Mouse (Mus musculus) kidney, adult 18-20 months (tissue): ENCODE results near the gene Kcnk2.

Experiments used
- DNase-seq: peaks from one replicate; pipeline ENCODE4 v3.0.0; 2021

Gene Kcnk2

GRCm38 (mm10) chr1:189214477-189214876 is 187.6 kb downstream of the Kcnk2 start:
- DNase-seq: no peak

GRCm38 (mm10) chr1:189209715-189210108 is 192.4 kb downstream of the Kcnk2 start:
- no peak for DNase-seq

DNA sequence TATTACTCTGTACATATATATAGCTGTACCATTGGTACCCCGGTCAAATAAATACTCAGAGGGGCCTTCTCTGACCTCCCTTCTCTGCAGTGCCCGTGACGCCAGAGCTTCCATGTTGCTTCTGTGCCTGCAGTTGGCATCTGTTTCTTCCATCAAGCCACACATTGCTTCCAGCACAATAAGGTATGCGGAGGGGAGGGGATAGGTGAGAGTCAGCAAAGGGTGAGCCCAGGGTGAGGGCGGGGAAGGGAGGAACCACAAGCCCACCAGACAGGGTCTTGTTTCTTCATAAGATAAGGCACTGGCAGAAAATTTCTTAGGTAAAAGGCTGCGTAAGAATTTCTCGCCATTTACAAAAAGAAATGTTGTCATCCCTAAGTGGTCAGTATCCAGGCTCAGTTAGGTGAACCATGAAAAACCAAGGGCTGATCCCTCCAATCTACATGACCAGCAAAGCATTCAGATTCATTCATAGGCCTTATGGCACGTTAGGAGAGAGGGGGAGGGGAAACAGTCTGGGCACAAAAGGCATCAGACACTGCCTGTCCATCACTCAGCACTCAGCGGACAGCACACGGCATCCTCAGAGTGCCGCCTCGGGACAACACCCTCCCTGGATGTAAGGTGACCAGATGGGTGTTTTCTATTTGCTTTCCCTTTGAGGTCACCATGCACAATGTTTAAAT is 192.9 kb downstream of the Kcnk2 start:
- no peak for DNase-seq

GRCm38 (mm10) chr1:189208605-189209004 is 193.5 kb downstream of the Kcnk2 start:
- DNase-seq: no peak

- no peak for DNase-seq
Measured at GRCm38 (mm10) chr1:189195758-189196157, 206.3 kb downstream of the Kcnk2 start.

GRCm38 (mm10) chr1:189187737-189188390 is 214.2 kb downstream of the Kcnk2 start:
- no peak for DNase-seq

GRCm38 (mm10) chr1:189185206-189185750 is 216.8 kb downstream of the Kcnk2 start:
- DNase-seq: no peak

DNA sequence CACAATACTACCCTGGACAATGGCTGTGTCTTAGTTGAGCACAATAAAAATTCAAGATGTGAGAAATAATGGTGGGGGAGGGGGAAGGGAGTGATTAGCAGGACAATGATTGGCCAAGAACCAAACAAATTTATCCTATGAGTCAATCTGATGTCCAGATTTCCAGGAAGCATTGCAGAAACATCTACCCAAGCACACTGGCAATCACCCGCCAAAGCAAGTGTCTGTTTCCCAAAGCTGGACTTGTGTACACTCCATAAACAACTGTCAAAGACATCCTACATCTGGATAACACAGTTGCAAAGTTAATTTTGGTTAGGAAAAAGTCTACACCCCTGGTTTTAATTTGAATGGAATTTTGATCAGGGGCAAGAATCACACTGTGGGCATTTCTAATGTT is 224.3 kb downstream of the Kcnk2 start:
- no peak for DNase-seq

GRCm38 (mm10) chr1:189173479-189173878 is 228.6 kb downstream of the Kcnk2 start:
- no peak for DNase-seq

- no peak for DNase-seq
Measured at GRCm38 (mm10) chr1:189171138-189171537, 230.9 kb downstream of the Kcnk2 start.

DNA sequence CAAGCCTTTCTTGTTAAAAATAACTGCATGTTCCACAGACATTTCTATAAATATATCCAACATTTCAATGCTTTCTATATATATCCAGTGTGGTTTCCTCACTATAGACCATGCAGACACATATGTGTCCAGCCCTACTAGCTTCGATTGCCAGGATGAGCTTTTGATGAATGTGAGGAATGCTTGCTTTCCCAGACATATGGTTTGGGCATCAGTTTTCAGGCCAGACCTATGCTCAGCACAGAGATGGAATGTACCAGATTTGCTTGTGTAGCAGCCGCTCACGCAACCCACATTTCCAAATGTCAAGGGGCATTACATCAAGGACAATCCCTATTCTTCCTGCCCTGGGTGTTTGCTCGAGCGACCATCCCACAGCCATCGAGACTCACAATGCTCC is 236.3 kb downstream of the Kcnk2 start:
- DNase-seq: no peak

DNA sequence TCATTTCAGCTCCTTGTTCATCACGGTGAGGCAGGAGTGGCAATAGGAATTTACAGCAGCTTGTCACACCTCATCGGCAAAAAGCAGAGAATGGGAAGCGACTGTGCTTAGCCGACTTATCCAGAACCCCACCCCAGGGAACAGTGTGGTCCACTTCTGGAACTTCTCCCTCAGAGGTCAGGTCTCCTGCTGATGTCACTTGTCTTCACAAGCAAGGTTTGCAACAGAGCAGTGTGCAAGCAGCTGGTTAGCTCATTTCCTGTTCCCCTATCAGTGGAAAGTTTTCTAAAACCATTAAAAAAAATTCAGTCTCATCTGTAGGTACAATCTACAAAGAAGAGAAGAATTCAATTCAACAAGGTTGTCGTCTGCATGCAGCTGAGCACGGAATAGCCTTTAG is 236.9 kb downstream of the Kcnk2 start:
- DNase-seq: no peak

- no peak for DNase-seq
Measured at GRCm38 (mm10) chr1:189164721-189165120, 237.4 kb downstream of the Kcnk2 start.

DNA sequence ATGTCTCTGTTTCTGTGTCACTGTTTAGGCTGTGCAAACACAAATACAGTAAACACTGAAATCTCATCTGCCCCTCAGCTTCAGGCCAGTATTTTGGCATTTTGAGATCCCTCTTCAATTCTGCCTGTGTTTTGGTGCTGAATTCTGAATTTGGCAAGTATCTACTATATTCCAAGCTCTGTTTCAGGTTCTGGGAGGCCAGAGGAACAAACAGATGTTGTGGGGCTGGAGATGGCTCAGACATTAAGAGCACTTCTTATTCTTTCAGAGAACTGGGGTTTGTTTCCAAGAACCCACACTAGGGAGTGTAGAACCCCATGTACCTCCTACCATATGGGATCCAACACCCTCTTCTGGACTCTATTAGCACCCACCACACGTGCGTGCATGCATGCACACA is 237.8 kb downstream of the Kcnk2 start:
- no peak for DNase-seq
